Mouse (Mus musculus) lung, postnatal 25 days (tissue): ENCODE data around the gene Pax7.
A peak's percentile ranks its signal among the peaks of the same experiment; 100 is the strongest.

Experiments used
- DNase-seq: peaks from one replicate; pipeline ENCODE4 v3.0.0; 2022; ENCODE audit warnings: low spot score

The Pax7 gene

GRCm38 (mm10) chr4:139833036-139833634 lies at the start of gene Pax7:
Gene Pax7, minus strand, starts transcription at chr4:139833528.
- no peak for DNase-seq

GRCm38 (mm10) chr4:139881796-139882195 lies 48.5 kb upstream of the Pax7 start:
- DNase-seq, result no peak

DNA sequence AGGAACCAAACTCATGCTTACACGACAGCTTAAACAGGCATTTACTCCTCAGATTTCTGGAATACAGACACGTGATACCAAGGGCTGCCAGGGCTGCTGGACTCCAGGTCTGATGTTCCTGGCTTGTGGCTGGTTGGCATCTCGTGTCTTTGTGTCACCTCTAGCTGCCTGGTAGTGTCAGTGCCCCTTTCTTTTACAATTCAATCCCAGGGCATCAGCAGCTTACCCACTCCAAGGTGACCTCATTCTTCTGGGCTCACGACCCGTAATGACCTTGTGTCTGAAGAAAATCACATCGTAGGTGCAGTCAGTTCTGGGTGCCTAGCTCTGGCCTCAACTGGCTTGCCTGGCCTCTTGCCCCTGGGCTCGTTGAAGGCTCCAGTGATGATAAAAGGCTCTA lies 46.0 kb upstream of the Pax7 start:
- DNase-seq, result no peak

GRCm38 (mm10) chr4:139878443-139878842 lies 45.1 kb upstream of the Pax7 start:
- no peak for DNase-seq

- peak; percentile 48 for DNase-seq
Measured at GRCm38 (mm10) chr4:139877269-139877668, 43.9 kb upstream of the Pax7 start.

GRCm38 (mm10) chr4:139872595-139872994 lies 39.3 kb upstream of the Pax7 start:
- no peak for DNase-seq

- DNase-seq, result no peak
Measured at GRCm38 (mm10) chr4:139871699-139872098, 38.4 kb upstream of the Pax7 start.

DNA sequence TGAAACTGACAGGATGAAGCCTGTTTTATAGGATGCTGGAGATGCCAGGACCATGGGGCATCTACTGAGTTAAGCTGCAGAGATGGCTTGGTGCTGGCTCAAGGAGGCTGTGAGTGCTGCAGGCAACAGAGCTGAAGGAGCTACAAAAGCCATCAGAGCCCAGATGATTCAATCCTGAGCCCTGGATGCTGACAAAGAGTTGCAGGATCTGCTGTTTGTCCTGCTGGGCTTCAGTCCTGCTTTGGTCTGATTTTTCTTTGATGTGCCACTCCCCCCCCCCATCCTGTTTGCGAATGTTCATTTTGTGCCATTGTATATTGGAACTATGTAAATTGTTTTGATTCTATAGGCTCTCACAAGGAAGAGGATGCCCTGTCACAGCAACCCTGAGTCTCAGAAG lies 29.9 kb upstream of the Pax7 start:
- no peak for DNase-seq

DNA sequence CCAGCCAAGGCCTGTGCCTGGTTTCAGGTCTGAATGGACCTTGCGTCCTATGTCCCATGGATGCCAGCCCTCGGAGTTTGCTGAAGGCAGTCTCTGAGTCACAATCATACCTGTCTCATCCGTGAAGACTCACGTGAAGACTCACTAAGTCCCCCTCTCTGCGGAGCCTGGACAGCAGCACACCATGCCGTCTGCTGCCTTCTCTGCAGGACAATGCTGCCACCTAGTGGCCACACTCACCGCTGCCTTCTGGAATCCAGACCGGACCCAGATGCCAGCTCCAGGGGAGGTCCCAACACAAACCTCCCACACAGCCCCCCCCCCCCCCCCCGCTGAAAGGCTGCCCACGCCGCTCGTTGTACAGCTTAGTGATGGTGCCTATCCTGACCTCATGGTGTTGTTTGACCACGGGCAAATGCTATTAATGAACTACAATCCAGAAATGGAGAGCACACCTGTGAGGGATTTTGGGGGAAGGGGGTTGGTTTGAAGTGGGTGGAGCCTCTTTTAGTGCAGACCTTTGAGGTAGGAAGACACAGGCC lies 25.4 kb upstream of the Pax7 start:
- DNase-seq, result peak; percentile 66

DNA sequence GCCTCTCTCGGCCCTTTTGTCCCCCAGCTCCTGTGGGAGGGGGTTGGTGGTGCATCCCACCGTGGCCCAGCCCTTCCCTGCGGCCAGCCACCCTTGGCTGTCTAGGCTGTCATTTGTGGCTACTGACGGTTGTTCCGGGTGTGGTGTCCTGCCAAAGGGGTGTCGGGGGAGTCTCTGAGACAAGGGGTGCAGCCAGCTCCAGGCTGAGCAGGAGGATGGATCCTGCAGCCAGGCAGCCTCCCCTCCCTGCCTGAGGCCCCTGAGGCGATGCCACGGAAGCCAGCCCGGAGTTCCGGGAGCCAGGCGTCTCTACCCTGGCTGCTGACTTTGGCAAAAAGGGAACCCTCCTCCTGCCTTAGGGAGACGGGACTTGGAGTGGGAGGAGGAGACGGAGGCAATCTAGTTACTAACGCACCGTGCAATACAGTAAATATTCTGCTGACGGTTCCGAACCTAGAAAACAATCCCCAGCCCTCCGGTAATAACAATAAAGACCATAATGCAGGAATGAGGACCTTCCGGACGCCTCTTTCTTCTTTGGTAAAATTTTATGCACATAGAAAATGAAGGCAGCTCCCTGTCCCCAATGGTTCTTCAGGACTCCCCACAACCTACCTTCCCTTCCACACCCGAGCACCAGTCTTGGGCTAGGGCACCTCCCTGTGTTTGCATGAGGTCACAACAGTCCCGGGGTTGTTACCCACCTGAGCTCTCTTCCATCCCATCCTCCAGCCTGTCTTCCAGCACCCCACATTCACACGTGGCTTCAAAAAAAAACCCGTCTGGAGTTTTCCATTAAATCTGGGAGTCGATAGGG lies 19.1 kb upstream of the Pax7 start:
- no peak for DNase-seq

DNA sequence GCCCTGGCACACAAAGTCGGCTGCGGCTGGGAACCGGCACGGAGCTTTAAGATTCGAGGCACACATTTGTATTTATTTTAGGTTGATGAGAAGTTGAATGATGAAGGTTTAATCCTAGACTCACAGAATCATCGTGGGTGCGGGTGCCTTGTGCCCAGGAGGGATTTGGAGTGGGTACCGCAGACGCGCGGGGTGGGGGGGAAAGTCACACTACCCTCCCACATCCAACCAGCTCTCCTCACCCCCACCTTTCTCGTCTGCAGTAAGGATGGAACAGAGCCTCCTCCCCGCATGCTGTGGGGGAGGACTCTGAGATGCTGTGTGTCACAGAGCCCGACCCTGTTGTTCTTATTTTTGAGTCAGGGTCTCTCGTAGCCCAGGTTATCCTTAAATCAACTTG lies 18.1 kb upstream of the Pax7 start:
- no peak for DNase-seq

GRCm38 (mm10) chr4:139850547-139851170 lies 17.3 kb upstream of the Pax7 start:
- no peak for DNase-seq

DNA sequence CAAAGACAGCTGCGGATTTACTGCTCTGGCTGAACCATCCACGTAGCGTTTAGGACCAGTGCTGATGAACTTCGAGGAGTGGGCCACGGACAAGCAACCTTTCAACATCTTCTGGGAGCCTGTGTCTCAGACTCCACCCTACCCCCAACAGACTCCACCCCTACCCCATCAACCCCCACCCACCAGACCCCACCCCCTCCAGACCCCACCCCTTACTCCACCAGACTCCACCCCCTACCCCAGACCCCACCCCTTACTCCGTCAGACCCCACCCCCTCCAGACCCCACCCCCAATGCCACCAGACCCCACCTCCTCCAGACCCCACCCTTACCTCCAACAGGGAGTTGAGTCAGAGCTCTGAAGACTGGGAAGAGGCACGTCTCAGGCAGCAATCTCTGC lies 10.1 kb upstream of the Pax7 start:
- DNase-seq, result no peak

DNA sequence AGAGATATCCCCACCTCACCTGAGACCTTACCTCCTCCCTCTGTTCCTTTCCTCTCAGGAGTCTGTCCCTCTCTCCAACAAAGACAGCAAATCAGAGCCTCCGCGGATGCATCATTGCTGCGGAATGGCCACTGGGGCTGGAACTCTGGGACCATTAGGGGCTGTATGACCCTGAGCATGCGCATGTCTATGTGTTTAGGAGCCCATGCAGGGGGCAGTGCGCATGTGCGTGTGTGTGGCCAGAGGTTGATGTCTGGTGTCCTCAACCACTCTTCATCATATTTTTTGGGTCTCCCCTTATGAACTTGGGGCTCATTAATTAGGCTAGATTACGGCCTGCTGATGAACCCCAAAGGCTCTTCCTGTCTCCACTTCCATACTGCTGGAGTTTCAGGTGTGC lies 9.6 kb upstream of the Pax7 start:
- DNase-seq, result no peak

DNA sequence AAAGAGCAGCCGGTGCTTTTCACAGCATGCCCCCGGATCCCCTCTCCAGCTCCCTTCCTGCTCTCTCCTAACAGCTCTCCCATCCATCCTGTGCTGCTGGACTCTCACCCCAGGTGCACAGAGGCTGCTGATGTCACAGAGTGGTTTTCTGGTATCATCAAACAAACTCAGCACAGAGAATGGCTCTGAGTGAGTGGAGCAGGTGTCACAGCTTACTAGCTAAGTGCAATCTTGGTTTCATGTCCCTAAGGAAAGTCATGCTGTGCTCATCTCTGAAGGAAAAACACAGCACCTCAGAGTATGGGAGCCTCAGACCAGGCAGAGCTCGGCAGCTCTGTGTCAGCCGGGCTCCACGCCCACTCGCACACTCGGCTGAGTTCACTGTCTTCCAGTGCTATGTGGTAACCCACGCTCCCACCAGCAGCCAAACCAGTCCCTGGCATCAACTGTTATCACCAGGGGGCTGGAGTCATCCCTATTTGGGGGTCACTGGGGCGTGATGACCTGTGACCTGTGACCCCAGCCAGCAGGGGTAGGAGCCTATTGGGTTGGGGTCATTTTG lies 7.7 kb upstream of the Pax7 start:
- no peak for DNase-seq

DNA sequence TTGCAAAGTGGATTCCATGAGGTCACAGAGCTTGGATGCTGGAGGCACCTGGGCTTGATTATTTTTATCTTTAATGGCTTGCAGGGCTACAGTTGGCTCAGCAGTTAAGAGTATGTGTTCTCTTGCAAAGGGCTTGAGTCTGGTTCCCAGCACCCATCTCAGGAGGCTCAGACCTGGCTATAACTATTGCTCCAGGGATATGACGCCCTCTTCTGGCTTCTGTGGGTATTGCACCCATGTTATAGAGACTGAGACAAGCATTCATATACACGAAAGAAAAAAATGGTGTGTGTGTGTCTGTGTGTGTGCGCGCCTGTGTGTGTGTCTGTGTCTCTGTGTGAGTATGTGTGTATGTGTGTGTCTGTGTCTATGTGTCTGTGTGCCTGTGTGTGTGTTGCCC lies 7.1 kb upstream of the Pax7 start:
- no peak for DNase-seq

DNA sequence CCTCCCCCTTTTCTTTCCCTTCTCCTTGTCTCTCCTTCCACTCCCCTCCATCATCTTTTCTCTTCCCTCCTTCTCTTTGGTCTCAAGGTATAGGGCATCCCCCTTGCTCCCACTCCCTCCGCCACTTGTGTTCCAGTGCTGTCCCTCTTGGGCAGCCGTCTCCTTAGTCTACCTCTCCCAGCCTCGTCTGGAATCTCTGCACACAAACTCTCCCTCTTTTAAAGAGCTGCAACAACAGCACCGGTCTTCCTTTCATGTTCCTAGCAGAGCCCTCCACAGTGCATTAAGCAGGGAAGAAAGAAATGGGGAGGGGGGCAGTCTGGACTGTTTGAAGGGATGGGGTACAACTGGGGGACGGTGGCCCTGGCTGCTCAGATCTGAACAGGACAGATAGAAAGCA lies 3.4 kb upstream of the Pax7 start:
- no peak for DNase-seq

DNA sequence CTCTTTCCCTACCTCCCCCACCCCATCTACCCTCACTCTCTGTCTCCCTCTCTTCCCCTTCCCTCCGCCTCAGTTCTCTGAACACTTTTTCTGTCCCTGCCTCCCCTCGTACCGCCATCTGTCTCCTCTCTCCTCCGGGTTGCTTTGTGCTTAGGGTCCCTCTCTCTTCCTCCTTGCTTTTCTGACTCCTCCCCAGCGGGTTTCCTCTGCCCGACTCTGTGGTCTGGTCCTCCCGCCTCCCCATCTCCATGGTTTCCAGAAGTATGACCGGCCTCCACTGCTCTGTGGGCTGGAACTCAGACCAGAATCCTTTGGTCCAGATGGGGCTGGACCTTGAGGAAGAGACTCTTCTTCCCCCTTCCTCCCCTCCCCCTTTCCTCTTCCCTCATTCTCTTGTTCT lies 2.9 kb upstream of the Pax7 start:
- no peak for DNase-seq

DNA sequence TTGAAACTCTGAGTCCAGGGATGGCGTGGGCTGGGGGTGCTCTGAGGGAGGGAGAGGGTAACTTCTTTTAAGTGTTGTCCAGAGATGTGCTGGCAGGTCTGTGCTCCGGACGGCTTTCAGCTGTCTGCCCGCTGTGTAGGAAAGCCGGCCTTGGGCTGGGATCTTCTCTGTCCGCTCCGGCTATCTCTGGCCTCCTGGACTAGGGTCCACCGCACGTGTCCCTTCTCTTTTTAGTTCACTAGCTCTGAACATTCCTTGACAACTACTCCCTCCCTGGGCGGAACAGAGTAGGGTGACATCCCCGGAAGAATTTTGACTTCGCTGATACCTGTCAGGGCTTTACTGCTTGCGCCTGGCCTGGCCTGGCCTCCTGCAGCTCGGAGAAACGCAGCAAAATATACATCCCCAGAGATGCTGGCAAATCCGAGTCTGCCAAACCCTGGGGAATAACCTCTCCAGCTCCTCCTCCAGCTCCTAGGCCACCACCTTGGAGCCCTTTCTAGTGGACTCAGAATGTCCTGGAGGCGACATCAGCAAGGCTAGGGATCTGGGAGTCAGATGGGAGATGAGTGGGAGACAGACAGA lies 581 bp upstream of the Pax7 start:
- DNase-seq, result no peak

DNA sequence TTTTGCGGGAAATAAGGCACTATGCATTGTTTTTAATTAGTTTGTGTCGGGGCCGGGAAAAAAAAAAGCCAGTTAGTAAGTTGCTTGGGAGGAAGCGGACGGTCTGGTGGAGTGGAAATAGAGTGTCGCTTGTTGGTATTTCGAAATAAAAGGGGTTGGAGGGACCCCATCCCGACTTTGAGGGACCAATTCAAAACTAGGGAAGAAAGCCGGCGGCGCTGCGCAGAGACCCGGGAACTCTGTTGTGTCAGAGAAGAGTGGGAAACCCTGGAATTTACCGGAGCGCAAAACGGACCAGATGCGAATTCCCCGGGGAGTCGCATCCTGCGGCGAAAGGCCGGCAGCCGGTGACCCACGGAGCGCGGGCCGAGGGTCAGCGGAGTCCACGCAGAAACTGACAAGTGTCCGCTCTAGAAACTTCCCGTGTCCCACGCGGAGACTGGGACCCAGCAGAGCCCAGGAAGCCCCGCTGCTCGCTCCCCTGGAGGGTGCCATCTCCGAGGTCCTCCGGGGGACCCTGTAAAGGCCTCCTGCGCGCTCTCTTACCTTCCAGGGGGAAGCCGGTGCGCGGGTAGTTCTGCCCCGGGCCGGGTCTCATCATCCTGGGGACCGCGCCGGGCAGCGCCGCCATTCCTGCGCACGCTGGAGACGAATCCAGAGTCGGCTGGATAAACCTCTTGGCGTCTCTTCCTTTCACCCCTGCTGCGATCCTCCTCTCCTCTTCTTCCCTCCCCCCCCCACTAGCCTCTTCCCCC lies 870 bp downstream of the Pax7 start:
- no peak for DNase-seq

- DNase-seq, result peak; percentile 24
Measured at GRCm38 (mm10) chr4:139831501-139832230, 1.7 kb downstream of the Pax7 start.
